Mouse (Mus musculus) right cerebral cortex, adult 2 months (tissue): ENCODE measurements at regions not wholly inside any gene's neighbourhood (a gene's known extent, or its start where the extent isn't known, plus 50 kb on each side); places are given as distances from the start of the nearest gene placed in this dataset.

Experiments
- DNase-seq, 2 experiments: peaks; one replicate each; pipeline ENCODE4 v3.0.0; 2021 to 2022; ENCODE audit warnings: low spot score in 2 of 2

DNA sequence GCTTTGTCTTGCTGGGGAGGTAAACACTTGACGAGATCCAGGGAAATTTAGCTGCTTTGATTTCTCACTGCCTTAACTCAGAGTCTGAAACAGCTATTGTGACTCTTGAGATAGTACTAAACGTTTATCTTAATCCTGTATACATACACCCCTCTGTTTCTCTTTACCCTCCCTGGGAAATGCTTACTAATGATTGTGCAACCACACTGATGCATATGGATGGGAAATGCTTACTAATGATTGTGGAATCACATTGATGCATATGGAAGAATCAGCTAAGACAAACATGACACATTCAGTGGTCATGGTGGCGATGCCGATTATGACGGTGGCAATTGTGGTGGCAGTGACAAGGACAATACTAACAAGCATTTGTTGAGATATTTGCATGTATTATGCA is 58.9 kb upstream of the Sesn3 start:
- no peak for DNase-seq

DNA sequence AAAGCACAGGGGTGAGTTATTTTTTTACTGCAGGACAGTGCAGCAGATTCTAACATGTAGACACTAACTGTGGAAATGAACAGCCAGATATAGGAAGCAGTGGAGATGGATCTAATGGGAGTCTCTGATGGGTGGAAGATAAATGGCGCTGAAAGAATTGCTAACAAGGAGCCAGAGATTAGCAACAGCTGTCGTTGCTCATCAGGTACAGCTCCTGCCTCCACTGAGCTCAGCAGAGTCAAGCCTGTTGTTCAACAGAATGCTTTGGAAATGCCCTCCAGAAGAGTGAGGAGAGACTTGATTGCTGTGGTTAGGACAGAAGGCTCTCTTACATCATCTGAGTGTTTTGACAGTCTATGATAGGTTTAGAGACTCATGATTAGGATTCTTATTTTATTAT is 51.9 kb upstream of the Sesn3 start:
- DNase-seq = no peak
